Comparison of ENCODE assay signal across 12 mouse cellular contexts in the genomic region with DNA sequence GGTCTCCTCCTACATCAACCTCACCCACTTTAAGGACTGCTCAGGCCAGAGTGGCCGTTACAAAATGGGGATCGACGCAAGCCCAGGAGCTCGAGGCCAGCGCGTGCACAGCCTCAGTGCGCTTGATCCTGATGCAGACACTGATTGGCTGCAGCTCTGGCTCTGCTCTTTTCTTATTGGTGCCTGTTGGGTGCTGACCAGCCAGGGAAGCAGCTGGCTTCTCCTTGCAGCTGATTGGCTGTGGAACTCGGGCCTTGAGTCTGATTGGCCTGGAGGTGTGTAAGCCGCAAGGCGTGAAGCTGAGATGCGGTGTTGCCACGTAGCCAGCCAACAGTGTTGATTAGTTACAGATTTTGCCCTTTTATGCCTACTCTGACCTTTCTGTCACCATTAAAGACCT. TPM values are rescaled to one million over a fixed set of nuclear protein-coding genes. Genes with fewer than 3 reads are reported as not detected.
DNase-seq lines count a peak whose midpoint lies in the region; ATAC-seq and TF ChIP-seq lines count a peak whose summit lies in the region.
"Had no signal": no experiment of that assay in that cellular context is flagged by ENCODE, and none has a peak within 500 bp of the region (broad histone marks: within the 10 kb centered on the region; RNA-seq: fewer than 3 reads in every experiment).

A gene (minus strand): TSS at position 124 of the 400 bp plus-strand sequence.

- no peaks in the 10 kb centered on the region for H3K36me3 ChIP-seq in heart, embryonic 15.5 days
- no peaks in the 10 kb centered on the region for H3K36me3 ChIP-seq in ES-E14 (ENCODE audit: control insufficient read depth, insufficient read depth, low read length, poor library complexity, severe bottlenecking)
- no peaks in the 10 kb centered on the region for H3K36me3 ChIP-seq in hindbrain, embryonic 11.5 days (ENCODE audit: control insufficient read depth, insufficient read depth, low read length)
- H3K36me3 ChIP-seq in midbrain, embryonic 13.5 days, result no peaks in the 10 kb centered on the region
- H3K36me3 ChIP-seq: embryonic facial prominence, embryonic 13.5 days; limb, embryonic 13.5 days had no signal

- peak within 1 kb of the TSS; percentile 35; the same call in 1 of the 2 replicates for H3K27ac ChIP-seq in heart, embryonic 15.5 days
- H3K27ac ChIP-seq in ES-E14 (ENCODE audit: insufficient read depth, low read depth, low read length, poor library complexity, severe bottlenecking), result no peak within 1 kb of the TSS
- no peak within 1 kb of the TSS for H3K27ac ChIP-seq in hindbrain, embryonic 11.5 days (ENCODE audit: low read depth, low read length)
- no peak within 1 kb of the TSS for H3K27ac ChIP-seq in midbrain, embryonic 13.5 days
- H3K27ac ChIP-seq: limb, embryonic 13.5 days had no signal

- peaks cover 10% of the 10 kb centered on the region for H3K4me1 ChIP-seq in heart, embryonic 15.5 days (replicated peaks)
- peaks cover 8 to 25% of the 10 kb centered on the region in 2 experiments for H3K4me1 ChIP-seq in ES-E14 (ENCODE audit: control insufficient read depth in 2 of 2, insufficient read depth in 2 of 2, low read length in 2 of 2, poor library complexity in 1 of 2)
- H3K4me1 ChIP-seq in hindbrain, embryonic 11.5 days (replicated peaks; ENCODE audit: control insufficient read depth, insufficient read depth, low read length), result no peaks in the 10 kb centered on the region
- peaks cover 14% of the 10 kb centered on the region for H3K4me1 ChIP-seq in midbrain, embryonic 13.5 days (replicated peaks)
- H3K4me1 ChIP-seq: embryonic facial prominence, embryonic 13.5 days; limb, embryonic 13.5 days had no signal

- H3K4me3 ChIP-seq in heart, embryonic 15.5 days, result no peak within 1 kb of the TSS
- H3K4me3 ChIP-seq in ES-E14 (ENCODE audit: insufficient read depth in 1 of 2, low read depth in 1 of 2, low read length in 2 of 2, poor library complexity in 1 of 2, severe bottlenecking in 1 of 2), result peak within 1 kb of the TSS; percentile 5 to 23; a peak in 1 of 4 replicates
- H3K4me3 ChIP-seq in hindbrain, embryonic 11.5 days (ENCODE audit: low read depth, low read length), result no peak within 1 kb of the TSS
- no peak within 1 kb of the TSS for H3K4me3 ChIP-seq in midbrain, embryonic 13.5 days (replicated peaks)
- H3K4me3 ChIP-seq: embryonic facial prominence, embryonic 13.5 days; limb, embryonic 13.5 days had no signal

- intact Hi-C loops in heart, postnatal 10 days (cut with DNase I), result loop anchor here (10.0 kb wide), 1 partner anchor 366 kb away; no protein-coding TSS in a partner anchor

- no peak for ATAC-seq in heart, embryonic 15.5 days (replicated peaks; ENCODE audit: insufficient number of reproducible peaks, insufficient read depth, low FRiP score, low read depth)
- no peak for ATAC-seq in hindbrain, embryonic 11.5 days (ENCODE audit: low FRiP score)
- ATAC-seq in midbrain, embryonic 13.5 days, result no peak
- ATAC-seq: CD4-positive, CD25-positive, alpha-beta regulatory T cell, adult 4 months had no signal

- H3K4me2 ChIP-seq in heart, embryonic 15.5 days, result peak within 1 kb of the TSS; percentile 39
- H3K4me2 ChIP-seq in hindbrain, embryonic 11.5 days (replicated peaks; ENCODE audit: low read depth, low read length), result peak within 1 kb of the TSS; percentile 6
- peak within 1 kb of the TSS; percentile 35 for H3K4me2 ChIP-seq in midbrain, embryonic 13.5 days (replicated peaks)
- H3K4me2 ChIP-seq: embryonic facial prominence, embryonic 13.5 days; limb, embryonic 13.5 days had no signal

- H3K9me3 ChIP-seq in heart, embryonic 15.5 days (replicated peaks), result no peaks in the 10 kb centered on the region
- no peaks in the 10 kb centered on the region for H3K9me3 ChIP-seq in ES-E14 (ENCODE audit: control insufficient read depth, insufficient read depth, low read depth, low read length)
- H3K9me3 ChIP-seq in hindbrain, embryonic 11.5 days (ENCODE audit: control insufficient read depth, low read length), result no peaks in the 10 kb centered on the region
- no peaks in the 10 kb centered on the region for H3K9me3 ChIP-seq in midbrain, embryonic 13.5 days
- H3K9me3 ChIP-seq: embryonic facial prominence, embryonic 13.5 days; limb, embryonic 13.5 days had no signal

- in situ Hi-C loops in ES-E14 (cut with MboI; ENCODE audit: low sequenced_read_pairs in 2 of 2, unreplicated experiment in 2 of 2), result no loop called here

- H3K27me3 ChIP-seq in heart, embryonic 15.5 days, result 0 out of 2 replicates have a peak, but pooled peaks cover 2% of the 10 kb centered on the region
- H3K27me3 ChIP-seq in hindbrain, embryonic 11.5 days (ENCODE audit: control insufficient read depth, insufficient read depth, low read length), result no peaks in the 10 kb centered on the region
- H3K27me3 ChIP-seq in midbrain, embryonic 13.5 days, result no peaks in the 10 kb centered on the region
- H3K27me3 ChIP-seq: embryonic facial prominence, embryonic 13.5 days had no signal

- no peak for DNase-seq in heart, postnatal 10 days
- DNase-seq in ES-E14 (ENCODE audit: low read depth, low spot score), result no peak
- DNase-seq in hindbrain, embryonic 11.5 days (ENCODE audit: low spot score), result no peak
- no peak for DNase-seq in retina, embryonic 14.5 days (ENCODE audit: low spot score)
- DNase-seq in c-Kit-positive CD71-positive TER-119-positive erythroid progenitor cells, embryonic 14.5 days (ENCODE audit: low spot score), result no peak
- no peak for DNase-seq in layer of hippocampus, postnatal 25 days (ENCODE audit: extremely low spot score in 1 of 2, low spot score in 1 of 2)
- DNase-seq: heart, postnatal 4 days had no signal

- H3K9ac ChIP-seq in heart, embryonic 15.5 days, result no peak within 1 kb of the TSS
- H3K9ac ChIP-seq in ES-E14 (ENCODE audit: insufficient read depth, low read depth, low read length, poor library complexity, severe bottlenecking), result peak within 1 kb of the TSS; percentile 4; the same call in 1 of the 2 replicates
- 0 out of 2 replicates have a peak within 1 kb of the TSS, but pooled peaks have one; percentile 1 for H3K9ac ChIP-seq in hindbrain, embryonic 11.5 days (ENCODE audit: low read depth, low read length)
- no peak within 1 kb of the TSS for H3K9ac ChIP-seq in midbrain, embryonic 13.5 days (replicated peaks)
- H3K9ac ChIP-seq: embryonic facial prominence, embryonic 13.5 days; limb, embryonic 13.5 days had no signal

- WGBS in heart, embryonic 15.5 days, result 90% methylated on average over 12 of the region's 12 CpGs
- 95% methylated on average over 12 of the region's 12 CpGs for WGBS in hindbrain, embryonic 11.5 days
- WGBS in midbrain, embryonic 13.5 days, result 95% methylated on average over 12 of the region's 12 CpGs

TF ChIP-seq in ES-E14, 5 proteins besides CTCF, POLR2A, EP300 and RAD21:
- peak; percentile 85 for TF ChIP-seq CHD2 (IDR thresholded peaks at IDR 0.05; ENCODE audit: low read depth, low read length)
- TF ChIP-seq ZNF384 (IDR thresholded peaks at IDR 0.05; ENCODE audit: low read depth, low read length), result no peak

RNA-seq across cellular contexts. Expression of the gene that starts here (rescaled TPM):
- 0.14 and 0.23 TPM in 2 replicates for polyA plus RNA-seq in heart, embryonic 15.5 days (2015; fragmentation: Nextera tagmentation; extraction: Ambion mirVana)
- total RNA-seq in heart, postnatal 10 days (2021), result not detected
- total RNA-seq in ES-E14 (2012; rRNA removed), result 20.8 and 24.6 TPM in 2 replicates
- polyA plus RNA-seq in hindbrain, embryonic 11.5 days (2014; fragmentation: Nextera tagmentation; extraction: Ambion mirVana), result 0.24 and 1.2 TPM in 2 replicates
- polyA plus RNA-seq in midbrain, embryonic 13.5 days (2015; fragmentation: Nextera tagmentation; extraction: Ambion mirVana), result 0.14 and 0.31 TPM in 2 replicates
- not detected for total RNA-seq in layer of hippocampus, postnatal 25 days (2021)
- total RNA-seq: heart, postnatal 4 days had no signal

Comparison
In these comparisons a context has a peak if more than half of its experiments do, and no peak if none do; other contexts are left out.
1. RNA of the gene that starts here (total RNA-seq): 20.8 to 24.6 TPM in ES-E14; not detected in heart, postnatal 10 days and not detected in layer of hippocampus, postnatal 25 days; every median in the first group is over 10 times any median in the second.
2. H3K4me3 ChIP-seq: peak in ES-E14 (2 of 2); none in heart, embryonic 15.5 days (single experiment), hindbrain, embryonic 11.5 days (single experiment) and midbrain, embryonic 13.5 days (single experiment).
3. H3K9ac ChIP-seq: peak in ES-E14 (single experiment) and hindbrain, embryonic 11.5 days (single experiment); none in heart, embryonic 15.5 days (single experiment) and midbrain, embryonic 13.5 days (single experiment).
4. Peak in every context shown above with its lines, with median percentiles within 50 percentile points of each other: H3K4me2 ChIP-seq.